Comparison of ENCODE assay signal across 15 mouse cellular contexts in genomic region chr12:112916698-112917400, GRCm38 (mm10). TPM values are rescaled to one million over a fixed set of nuclear protein-coding genes. Genes with fewer than 3 reads are reported as not detected.
DNase-seq lines count a peak whose midpoint lies in the region; ATAC-seq lines count a peak whose summit lies in the region.
"Had no signal": no experiment of that assay in that cellular context is flagged by ENCODE, and none has a peak within 500 bp of the region (broad histone marks: within the 10 kb centered on the region; RNA-seq: fewer than 3 reads in every experiment).

No protein-coding gene starts in this region.

- peaks cover 5% of the 10 kb centered on the region; the same call in 1 of the 2 replicates for H3K4me1 ChIP-seq in limb, embryonic 13.5 days
- peaks cover 38% of the 10 kb centered on the region for H3K4me1 ChIP-seq in limb, embryonic 10.5 days
- peaks cover 33% of the 10 kb centered on the region for H3K4me1 ChIP-seq in heart, embryonic 12.5 days (replicated peaks)
- 0 out of 2 replicates have a peak, but pooled peaks cover 1% of the 10 kb centered on the region for H3K4me1 ChIP-seq in limb, embryonic 15.5 days
- no peaks in the 10 kb centered on the region for H3K4me1 ChIP-seq in liver, embryonic 11.5 days (replicated peaks; ENCODE audit: control insufficient read depth, insufficient read depth, low read length)
- no peaks in the 10 kb centered on the region for H3K4me1 ChIP-seq in forebrain, embryonic 15.5 days
- H3K4me1 ChIP-seq: lung, embryonic 15.5 days had no signal

- H3K4me2 ChIP-seq in limb, embryonic 13.5 days (replicated peaks), result no peak overlapping the region
- H3K4me2 ChIP-seq in heart, embryonic 12.5 days, result 0 out of 2 replicates have a peak overlapping the region, but pooled peaks have one; percentile 3
- H3K4me2 ChIP-seq in limb, embryonic 15.5 days, result no peak overlapping the region
- no peak overlapping the region for H3K4me2 ChIP-seq in liver, embryonic 11.5 days
- no peak overlapping the region for H3K4me2 ChIP-seq in forebrain, embryonic 15.5 days (replicated peaks)
- H3K4me2 ChIP-seq: embryonic facial prominence, embryonic 13.5 days; lung, embryonic 15.5 days; midbrain, embryonic 12.5 days; neural tube, embryonic 13.5 days had no signal

- H3K9ac ChIP-seq in limb, embryonic 13.5 days, result no peak overlapping the region
- no peak overlapping the region for H3K9ac ChIP-seq in heart, embryonic 12.5 days
- no peak overlapping the region for H3K9ac ChIP-seq in limb, embryonic 15.5 days
- H3K9ac ChIP-seq in liver, embryonic 11.5 days (ENCODE audit: low read depth, low read length), result no peak overlapping the region
- H3K9ac ChIP-seq in forebrain, embryonic 15.5 days (replicated peaks), result no peak overlapping the region
- H3K9ac ChIP-seq: embryonic facial prominence, embryonic 13.5 days; lung, embryonic 15.5 days; midbrain, embryonic 12.5 days; neural tube, embryonic 13.5 days had no signal

- DNase-seq in limb, embryonic 10.5 days (ENCODE audit: low spot score), result no peak
- peak; percentile 86 for DNase-seq in gastrocnemius, postnatal 14 days
- DNase-seq in liver, embryonic 11.5 days (ENCODE audit: low spot score), result no peak
- DNase-seq in cerebellum, adult 9-11 months, result no peak
- DNase-seq: liver had no signal

- intact Hi-C loops in gastrocnemius, postnatal 14 days (cut with DNase I; ENCODE audit: low total_unique reads), result no loop called here

- no peaks in the 10 kb centered on the region for H3K27me3 ChIP-seq in limb, embryonic 13.5 days
- 0 out of 2 replicates have a peak, but pooled peaks cover 12% of the 10 kb centered on the region for H3K27me3 ChIP-seq in limb, embryonic 10.5 days (ENCODE audit: low read depth, poor library complexity, severe bottlenecking)
- peaks cover 84% of the 10 kb centered on the region for H3K27me3 ChIP-seq in heart, embryonic 12.5 days (replicated peaks)
- no peaks in the 10 kb centered on the region for H3K27me3 ChIP-seq in limb, embryonic 15.5 days
- peaks cover 7% of the 10 kb centered on the region for H3K27me3 ChIP-seq in liver, embryonic 11.5 days (replicated peaks; ENCODE audit: control insufficient read depth, insufficient read depth, low read length)
- no peaks in the 10 kb centered on the region for H3K27me3 ChIP-seq in forebrain, embryonic 15.5 days
- H3K27me3 ChIP-seq: embryonic facial prominence, embryonic 13.5 days; lung, embryonic 15.5 days; midbrain, embryonic 12.5 days; neural tube, embryonic 13.5 days had no signal

- H3K9me3 ChIP-seq in limb, embryonic 13.5 days, result no peaks in the 10 kb centered on the region
- H3K9me3 ChIP-seq in limb, embryonic 10.5 days (replicated peaks), result no peaks in the 10 kb centered on the region
- no peaks in the 10 kb centered on the region for H3K9me3 ChIP-seq in heart, embryonic 12.5 days (replicated peaks)
- no peaks in the 10 kb centered on the region for H3K9me3 ChIP-seq in limb, embryonic 15.5 days
- H3K9me3 ChIP-seq in liver, embryonic 11.5 days (ENCODE audit: control insufficient read depth, low read length), result no peaks in the 10 kb centered on the region
- no peaks in the 10 kb centered on the region for H3K9me3 ChIP-seq in forebrain, embryonic 15.5 days
- H3K9me3 ChIP-seq: embryonic facial prominence, embryonic 13.5 days; lung, embryonic 15.5 days; midbrain, embryonic 12.5 days; neural tube, embryonic 13.5 days had no signal

- H3K4me3 ChIP-seq in limb, embryonic 13.5 days, result no peak overlapping the region
- no peak overlapping the region for H3K4me3 ChIP-seq in limb, embryonic 10.5 days
- no peak overlapping the region for H3K4me3 ChIP-seq in heart, embryonic 12.5 days
- no peak overlapping the region for H3K4me3 ChIP-seq in limb, embryonic 15.5 days
- no peak overlapping the region for H3K4me3 ChIP-seq in liver, embryonic 11.5 days (ENCODE audit: low read depth, low read length)
- no peak overlapping the region for H3K4me3 ChIP-seq in forebrain, embryonic 15.5 days
- H3K4me3 ChIP-seq: embryonic facial prominence, embryonic 13.5 days; lung, embryonic 15.5 days; midbrain, embryonic 12.5 days; neural tube, embryonic 13.5 days had no signal

- 0 out of 2 replicates have a peak, but pooled peaks cover 3% of the 10 kb centered on the region for H3K36me3 ChIP-seq in limb, embryonic 13.5 days
- H3K36me3 ChIP-seq in limb, embryonic 10.5 days, result peaks cover 3% of the 10 kb centered on the region; the same call in 1 of the 2 replicates
- H3K36me3 ChIP-seq in heart, embryonic 12.5 days, result peaks cover 29% of the 10 kb centered on the region; the same call in 1 of the 2 replicates
- H3K36me3 ChIP-seq in limb, embryonic 15.5 days, result peaks cover 5% of the 10 kb centered on the region
- H3K36me3 ChIP-seq in liver, embryonic 11.5 days (ENCODE audit: control insufficient read depth, insufficient read depth, low read length), result no peaks in the 10 kb centered on the region
- peaks cover 10% of the 10 kb centered on the region; the same call in 1 of the 2 replicates for H3K36me3 ChIP-seq in forebrain, embryonic 15.5 days
- H3K36me3 ChIP-seq: lung, embryonic 15.5 days had no signal

- 83% methylated on average over 16 of the region's 16 CpGs for WGBS in limb, embryonic 13.5 days
- WGBS in limb, embryonic 10.5 days, result 87% methylated on average over 16 of the region's 16 CpGs
- 71% methylated on average over 16 of the region's 16 CpGs for WGBS in heart, embryonic 12.5 days
- WGBS in limb, embryonic 15.5 days, result 76% methylated on average over 16 of the region's 16 CpGs
- 86% methylated on average over 16 of the region's 16 CpGs for WGBS in liver, embryonic 11.5 days
- 87% methylated on average over 16 of the region's 16 CpGs for WGBS in forebrain, embryonic 15.5 days

- no peak overlapping the region for H3K27ac ChIP-seq in limb, embryonic 13.5 days
- H3K27ac ChIP-seq in limb, embryonic 10.5 days, result no peak overlapping the region
- no peak overlapping the region for H3K27ac ChIP-seq in heart, embryonic 12.5 days (ENCODE audit: poor library complexity, severe bottlenecking)
- H3K27ac ChIP-seq in limb, embryonic 15.5 days, result 0 out of 2 replicates have a peak overlapping the region, but pooled peaks have one; percentile 35
- no peak overlapping the region for H3K27ac ChIP-seq in liver, embryonic 11.5 days (ENCODE audit: low read depth, low read length)
- H3K27ac ChIP-seq in forebrain, embryonic 15.5 days (replicated peaks), result no peak overlapping the region
- H3K27ac ChIP-seq: embryonic facial prominence, embryonic 13.5 days; kidney, postnatal 0 days; lung, embryonic 15.5 days; midbrain, embryonic 12.5 days had no signal

- 0 out of 2 replicates have a peak, but pooled peaks have one; percentile 6 for ATAC-seq in limb, embryonic 13.5 days (ENCODE audit: low FRiP score, low read depth)
- no peak for ATAC-seq in heart, embryonic 12.5 days (ENCODE audit: insufficient number of reproducible peaks, low FRiP score)
- 0 out of 2 replicates have a peak, but pooled peaks have one; percentile 28 for ATAC-seq in limb, embryonic 15.5 days (ENCODE audit: insufficient number of reproducible peaks, low FRiP score, low TSS enrichment, low read depth)
- ATAC-seq in liver, embryonic 11.5 days (replicated peaks; ENCODE audit: low FRiP score), result no peak
- ATAC-seq in forebrain, embryonic 15.5 days (replicated peaks), result no peak

RNA-seq across cellular contexts. Expression of gene Jag2, which starts 12.7 kb away (rescaled TPM):
- polyA plus RNA-seq in limb, embryonic 13.5 days (2015; fragmentation: Nextera tagmentation; extraction: Ambion mirVana), result 5.9 and 7.8 TPM in 2 replicates
- polyA plus RNA-seq in limb, embryonic 10.5 days (2016; fragmentation: Nextera tagmentation; extraction: Ambion mirVana), result 3.5 and 4.5 TPM in 2 replicates
- total RNA-seq in gastrocnemius, postnatal 14 days (2021), result 10 to 100 TPM; 24.2 to 25.5 TPM
- 2.6 TPM in 2 replicates for polyA plus RNA-seq in heart, embryonic 12.5 days (2016; fragmentation: Nextera tagmentation; extraction: Ambion mirVana)
- polyA plus RNA-seq in limb, embryonic 15.5 days (2015; fragmentation: Nextera tagmentation; extraction: Ambion mirVana), result 10.3 and 11.6 TPM in 2 replicates
- 0.39 and 1.4 TPM in 2 replicates for polyA plus RNA-seq in liver, embryonic 11.5 days (2014; fragmentation: Nextera tagmentation; extraction: Ambion mirVana)
- polyA plus RNA-seq in forebrain, embryonic 15.5 days (2015; fragmentation: Nextera tagmentation; extraction: Ambion mirVana), result 8.3 and 9.1 TPM in 2 replicates

RNA-seq across cellular contexts. Expression of gene Nudt14, which starts 25.1 kb away (rescaled TPM):
- polyA plus RNA-seq in limb, embryonic 13.5 days (2015; fragmentation: Nextera tagmentation; extraction: Ambion mirVana), result 83.8 and 88.9 TPM in 2 replicates
- 76.7 and 79.7 TPM in 2 replicates for polyA plus RNA-seq in limb, embryonic 10.5 days (2016; fragmentation: Nextera tagmentation; extraction: Ambion mirVana)
- 10 to 100 TPM; 14.8 to 17.5 TPM for total RNA-seq in gastrocnemius, postnatal 14 days (2021)
- 38.3 and 41.7 TPM in 2 replicates for polyA plus RNA-seq in heart, embryonic 12.5 days (2016; fragmentation: Nextera tagmentation; extraction: Ambion mirVana)
- 70.5 and 71.2 TPM in 2 replicates for polyA plus RNA-seq in limb, embryonic 15.5 days (2015; fragmentation: Nextera tagmentation; extraction: Ambion mirVana)
- 38.4 and 43.2 TPM in 2 replicates for polyA plus RNA-seq in liver, embryonic 11.5 days (2014; fragmentation: Nextera tagmentation; extraction: Ambion mirVana)
- 59.0 and 63.2 TPM in 2 replicates for polyA plus RNA-seq in forebrain, embryonic 15.5 days (2015; fragmentation: Nextera tagmentation; extraction: Ambion mirVana)

RNA-seq across cellular contexts. Expression of gene Gpr132, which starts 48.8 kb away (rescaled TPM):
- 0.11 and 0.13 TPM in 2 replicates for polyA plus RNA-seq in limb, embryonic 13.5 days (2015; fragmentation: Nextera tagmentation; extraction: Ambion mirVana)
- polyA plus RNA-seq in limb, embryonic 10.5 days (2016; fragmentation: Nextera tagmentation; extraction: Ambion mirVana), result 0.11 TPM in 1 of 2 replicates, not detected in the other
- under 1 TPM in 1 of 2 experiments, not detected in 1; 0.10 TPM for total RNA-seq in gastrocnemius, postnatal 14 days (2021)
- not detected in 2 replicates for polyA plus RNA-seq in heart, embryonic 12.5 days (2016; fragmentation: Nextera tagmentation; extraction: Ambion mirVana)
- 0.20 and 0.41 TPM in 2 replicates for polyA plus RNA-seq in limb, embryonic 15.5 days (2015; fragmentation: Nextera tagmentation; extraction: Ambion mirVana)
- polyA plus RNA-seq in liver, embryonic 11.5 days (2014; fragmentation: Nextera tagmentation; extraction: Ambion mirVana), result 0.53 and 0.62 TPM in 2 replicates
- polyA plus RNA-seq in forebrain, embryonic 15.5 days (2015; fragmentation: Nextera tagmentation; extraction: Ambion mirVana), result not detected in 2 replicates
- polyA plus RNA-seq: embryonic facial prominence, embryonic 13.5 days; hindbrain, embryonic 11.5 days; midbrain, embryonic 12.5 days; neural tube, embryonic 13.5 days had no signal

RNA-seq across cellular contexts. Expression of gene Btbd6, which starts 59.4 kb away (rescaled TPM):
- polyA plus RNA-seq in limb, embryonic 13.5 days (2015; fragmentation: Nextera tagmentation; extraction: Ambion mirVana), result 26.7 and 27.5 TPM in 2 replicates
- 25.6 and 27.9 TPM in 2 replicates for polyA plus RNA-seq in limb, embryonic 10.5 days (2016; fragmentation: Nextera tagmentation; extraction: Ambion mirVana)
- total RNA-seq in gastrocnemius, postnatal 14 days (2021), result 10 to 100 TPM in 1 of 2 experiments, 1 to 10 TPM in 1; 7.3 to 10.2 TPM
- polyA plus RNA-seq in heart, embryonic 12.5 days (2016; fragmentation: Nextera tagmentation; extraction: Ambion mirVana), result 22.4 and 23.0 TPM in 2 replicates
- 25.4 and 26.3 TPM in 2 replicates for polyA plus RNA-seq in limb, embryonic 15.5 days (2015; fragmentation: Nextera tagmentation; extraction: Ambion mirVana)
- polyA plus RNA-seq in liver, embryonic 11.5 days (2014; fragmentation: Nextera tagmentation; extraction: Ambion mirVana), result 12.3 and 12.4 TPM in 2 replicates
- polyA plus RNA-seq in forebrain, embryonic 15.5 days (2015; fragmentation: Nextera tagmentation; extraction: Ambion mirVana), result 46.1 and 48.1 TPM in 2 replicates

Comparison
In these comparisons a context has a peak if more than half of its experiments do, and no peak if none do; other contexts are left out.
1. ATAC-seq: peak in limb, embryonic 13.5 days (single experiment) and limb, embryonic 15.5 days (single experiment); none in heart, embryonic 12.5 days (single experiment), liver, embryonic 11.5 days (single experiment) and forebrain, embryonic 15.5 days (single experiment).